8 mouse cellular contexts compared by ENCODE assay signal in genomic region chr4:139580663-139581336, GRCm38 (mm10). TPM values are rescaled to one million over a fixed set of nuclear protein-coding genes. Genes with fewer than 3 reads are reported as not detected.
DNase-seq lines count a peak whose midpoint lies in the region; ATAC-seq and TF ChIP-seq lines count a peak whose summit lies in the region.

No protein-coding gene starts in this region.

- no peaks in the 10 kb centered on the region for H3K36me3 ChIP-seq in embryonic facial prominence, embryonic 12.5 days
- no peaks in the 10 kb centered on the region for H3K36me3 ChIP-seq in limb, embryonic 12.5 days
- H3K36me3 ChIP-seq in neural tube, embryonic 11.5 days (ENCODE audit: control insufficient read depth, insufficient read depth, low read length), result no peaks in the 10 kb centered on the region

- peaks cover 80% of the 10 kb centered on the region for H3K4me1 ChIP-seq in embryonic facial prominence, embryonic 12.5 days
- peaks cover 71% of the 10 kb centered on the region for H3K4me1 ChIP-seq in limb, embryonic 12.5 days (replicated peaks)
- H3K4me1 ChIP-seq in neural tube, embryonic 11.5 days (ENCODE audit: control insufficient read depth, insufficient read depth, low read length), result peaks cover 73% of the 10 kb centered on the region

- DNase-seq in gastrocnemius, adult 2 months, result peak; percentile 69
- no peak for DNase-seq in gastrocnemius, postnatal 36 days
- peak; percentile 29 for DNase-seq in heart, postnatal 25 days (ENCODE audit: low spot score)
- peak; percentile 70 for DNase-seq in neural tube, embryonic 11.5 days (ENCODE audit: low spot score)
- DNase-seq in c-Kit-positive CD71-positive TER-119-positive erythroid progenitor cells, embryonic 14.5 days (ENCODE audit: low spot score), result no peak

- TF ChIP-seq CTCF in gastrocnemius, adult 2 months (IDR thresholded peaks at IDR 0.05), result no peak

- H3K27me3 ChIP-seq in embryonic facial prominence, embryonic 12.5 days, result no peaks in the 10 kb centered on the region
- H3K27me3 ChIP-seq in limb, embryonic 12.5 days, result no peaks in the 10 kb centered on the region
- H3K27me3 ChIP-seq in neural tube, embryonic 11.5 days (ENCODE audit: control insufficient read depth, insufficient read depth, low read length), result no peaks in the 10 kb centered on the region

- peak overlapping the region; percentile 44 for H3K9ac ChIP-seq in embryonic facial prominence, embryonic 12.5 days
- H3K9ac ChIP-seq in limb, embryonic 12.5 days (replicated peaks), result peak overlapping the region; percentile 48
- peak overlapping the region; percentile 64 for H3K9ac ChIP-seq in neural tube, embryonic 11.5 days (ENCODE audit: low read length)

- WGBS in embryonic facial prominence, embryonic 12.5 days, result 4% methylated on average over 15 of the region's 15 CpGs
- WGBS in limb, embryonic 12.5 days, result 1% methylated on average over 15 of the region's 15 CpGs
- WGBS in neural tube, embryonic 11.5 days, result 3% methylated on average over 15 of the region's 15 CpGs

- intact Hi-C loops in gastrocnemius, adult 2 months (cut with DNase I), result no loop called here
- intact Hi-C loops in gastrocnemius, postnatal 36 days (cut with DNase I), result no loop called here
- intact Hi-C loops in heart, postnatal 25 days (cut with DNase I), result loop anchor here (2.0 kb wide), 1 partner anchor 18 kb away; no protein-coding TSS in a partner anchor

- no peaks in the 10 kb centered on the region for H3K9me3 ChIP-seq in embryonic facial prominence, embryonic 12.5 days
- H3K9me3 ChIP-seq in limb, embryonic 12.5 days, result no peaks in the 10 kb centered on the region
- no peaks in the 10 kb centered on the region for H3K9me3 ChIP-seq in neural tube, embryonic 11.5 days (ENCODE audit: control insufficient read depth, low read length)

- peak overlapping the region; percentile 60 for H3K4me3 ChIP-seq in gastrocnemius, adult 2 months
- peak overlapping the region; percentile 15; the same call in 1 of the 2 replicates for H3K4me3 ChIP-seq in embryonic facial prominence, embryonic 12.5 days
- H3K4me3 ChIP-seq in limb, embryonic 12.5 days (replicated peaks), result peak overlapping the region; percentile 1
- H3K4me3 ChIP-seq in neural tube, embryonic 11.5 days (ENCODE audit: low read depth, low read length), result peak overlapping the region; percentile 15; the same call in 1 of the 2 replicates

- 0 out of 2 replicates have a peak, but pooled peaks have one; percentile 22 for ATAC-seq in embryonic facial prominence, embryonic 12.5 days (ENCODE audit: insufficient number of reproducible peaks, insufficient read depth, low FRiP score, low TSS enrichment)
- ATAC-seq in limb, embryonic 12.5 days (ENCODE audit: insufficient number of reproducible peaks, insufficient read depth, low FRiP score, low TSS enrichment, low read depth), result peak; percentile 35; the same call in 1 of the 2 replicates
- ATAC-seq in neural tube, embryonic 11.5 days (ENCODE audit: insufficient read depth, low FRiP score, low TSS enrichment), result peak; percentile 73
- ATAC-seq in granulocyte monocyte progenitor cell, adult 5-6 weeks (replicated peaks; ENCODE audit: poor library complexity, severe bottlenecking), result no peak

- H3K27ac ChIP-seq in gastrocnemius, adult 2 months, result peak overlapping the region; percentile 81
- H3K27ac ChIP-seq in embryonic facial prominence, embryonic 12.5 days, result peak overlapping the region; percentile 93
- peak overlapping the region; percentile 87 for H3K27ac ChIP-seq in limb, embryonic 12.5 days
- peak overlapping the region; percentile 95 for H3K27ac ChIP-seq in neural tube, embryonic 11.5 days (ENCODE audit: low read depth, low read length)

- H3K4me2 ChIP-seq in embryonic facial prominence, embryonic 12.5 days (replicated peaks), result peak overlapping the region; percentile 44
- H3K4me2 ChIP-seq in limb, embryonic 12.5 days, result peak overlapping the region; percentile 45
- H3K4me2 ChIP-seq in neural tube, embryonic 11.5 days (ENCODE audit: low read depth), result peak overlapping the region; percentile 37

RNA-seq across cellular contexts. Expression of gene Gm21969, which starts 22.2 kb away (rescaled TPM):
- not detected for total RNA-seq in gastrocnemius, adult 2 months (2021)
- not detected for total RNA-seq in gastrocnemius, postnatal 36 days (2021)
- not detected in 2 replicates for polyA plus RNA-seq in embryonic facial prominence, embryonic 12.5 days (2016; fragmentation: Nextera tagmentation; extraction: Ambion mirVana)
- not detected for total RNA-seq in heart, postnatal 25 days (2021)
- polyA plus RNA-seq in limb, embryonic 12.5 days (2016; fragmentation: Nextera tagmentation; extraction: Ambion mirVana), result not detected in 2 replicates
- not detected in 2 replicates for polyA plus RNA-seq in neural tube, embryonic 11.5 days (2014; fragmentation: Nextera tagmentation; extraction: Ambion mirVana)
- not detected in 2 replicates for total RNA-seq in granulocyte monocyte progenitor cell, adult 5-6 weeks (2014; fragmentation: Nextera tagmentation)
- not detected in 2 replicates for total RNA-seq in granulocyte monocyte progenitor cell, adult 5-6 weeks (2017)

RNA-seq across cellular contexts. Expression of gene Aldh4a1, which starts 41.9 kb away (rescaled TPM):
- total RNA-seq in gastrocnemius, adult 2 months (2021), result 10 to 100 TPM; 58.2 to 75.6 TPM
- 10 to 100 TPM; 63.9 to 75.8 TPM for total RNA-seq in gastrocnemius, postnatal 36 days (2021)
- polyA plus RNA-seq in embryonic facial prominence, embryonic 12.5 days (2016; fragmentation: Nextera tagmentation; extraction: Ambion mirVana), result 25.6 and 27.1 TPM in 2 replicates
- total RNA-seq in heart, postnatal 25 days (2021), result 10 to 100 TPM; 64.1 to 68.5 TPM
- 24.3 and 25.3 TPM in 2 replicates for polyA plus RNA-seq in limb, embryonic 12.5 days (2016; fragmentation: Nextera tagmentation; extraction: Ambion mirVana)
- polyA plus RNA-seq in neural tube, embryonic 11.5 days (2014; fragmentation: Nextera tagmentation; extraction: Ambion mirVana), result 13.9 and 16.2 TPM in 2 replicates
- 29.7 and 30.9 TPM in 2 replicates for total RNA-seq in granulocyte monocyte progenitor cell, adult 5-6 weeks (2014; fragmentation: Nextera tagmentation)
- 18.9 and 20.1 TPM in 2 replicates for total RNA-seq in granulocyte monocyte progenitor cell, adult 5-6 weeks (2017)

RNA-seq across cellular contexts. Expression of gene Iffo2, which starts 50.5 kb away (rescaled TPM):
- total RNA-seq in gastrocnemius, adult 2 months (2021), result 1 to 10 TPM; 2.1 to 2.5 TPM
- total RNA-seq in gastrocnemius, postnatal 36 days (2021), result 1 to 10 TPM; 2.0 to 2.1 TPM
- 6.1 and 6.4 TPM in 2 replicates for polyA plus RNA-seq in embryonic facial prominence, embryonic 12.5 days (2016; fragmentation: Nextera tagmentation; extraction: Ambion mirVana)
- 1 to 10 TPM; 5.5 to 6.0 TPM for total RNA-seq in heart, postnatal 25 days (2021)
- 4.1 and 5.9 TPM in 2 replicates for polyA plus RNA-seq in limb, embryonic 12.5 days (2016; fragmentation: Nextera tagmentation; extraction: Ambion mirVana)
- polyA plus RNA-seq in neural tube, embryonic 11.5 days (2014; fragmentation: Nextera tagmentation; extraction: Ambion mirVana), result 2.8 and 3.4 TPM in 2 replicates
- total RNA-seq in granulocyte monocyte progenitor cell, adult 5-6 weeks (2014; fragmentation: Nextera tagmentation), result 0.92 and 2.4 TPM in 2 replicates
- total RNA-seq in granulocyte monocyte progenitor cell, adult 5-6 weeks (2017), result 0.26 and 1.2 TPM in 2 replicates

Comparison
In these comparisons a context has a peak if more than half of its experiments do, and no peak if none do; other contexts are left out.
1. DNase-seq: peak in gastrocnemius, adult 2 months (single experiment), heart, postnatal 25 days (single experiment) and neural tube, embryonic 11.5 days (single experiment); none in gastrocnemius, postnatal 36 days (0 of 2) and c-Kit-positive CD71-positive TER-119-positive erythroid progenitor cells, embryonic 14.5 days (single experiment).
2. H3K4me3 ChIP-seq: peak in every context shown above with its lines; median percentile 60 in gastrocnemius, adult 2 months; 15 in embryonic facial prominence, embryonic 12.5 days; 15 in neural tube, embryonic 11.5 days; 1 in limb, embryonic 12.5 days.
3. Peak in every context shown above with its lines, with median percentiles within 50 percentile points of each other: H3K27ac ChIP-seq, H3K4me2 ChIP-seq and H3K9ac ChIP-seq.